Mouse (Mus musculus) urinary bladder, postnatal 25 days (tissue): ENCODE measurements around the gene Stx8.

Experiments used
- DNase-seq: peaks from one replicate; pipeline ENCODE4 v3.0.0; 2022; ENCODE audit warnings: low spot score

The Stx8 gene

DNA sequence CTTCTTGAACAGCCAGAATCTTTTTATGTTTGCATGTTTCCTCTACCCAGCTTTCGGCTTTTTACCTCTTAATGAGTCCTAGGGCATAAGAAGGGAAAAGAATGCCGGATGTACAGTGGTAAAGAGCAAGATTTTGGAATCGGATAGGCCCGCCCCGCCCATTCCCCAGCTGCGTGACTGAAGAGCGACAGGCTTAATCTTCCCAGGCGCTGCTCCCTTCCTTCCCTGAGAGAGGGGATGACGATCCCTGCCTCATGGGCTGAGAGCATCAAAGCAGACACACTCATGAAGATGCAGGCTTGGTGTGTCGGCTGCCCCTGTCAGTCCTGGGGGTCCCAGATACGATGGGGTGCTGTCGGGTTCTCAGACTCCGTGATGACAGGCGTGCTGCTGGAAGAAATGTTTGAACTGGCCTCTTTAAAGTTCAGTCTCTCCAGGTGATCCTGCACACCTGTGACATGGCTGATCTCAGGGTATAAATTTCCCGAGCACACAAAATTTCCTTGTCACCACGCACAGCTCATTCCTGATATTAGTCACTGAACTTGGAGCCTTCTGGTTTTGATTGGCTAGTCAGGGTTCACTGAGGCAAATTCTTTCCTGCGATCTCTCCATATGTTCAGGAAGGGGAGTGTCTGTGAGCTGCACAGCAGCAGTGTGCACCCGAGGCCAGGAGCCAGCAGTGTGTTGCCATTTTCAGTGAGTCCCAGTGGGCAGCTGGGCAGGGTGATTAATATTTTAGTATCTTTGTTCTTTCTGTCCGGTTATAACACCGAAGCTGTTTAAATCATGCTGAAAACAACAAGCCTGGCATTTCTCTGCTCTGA lies 70.4 kb downstream of the Stx8 start:
- DNase-seq: no peak

DNA sequence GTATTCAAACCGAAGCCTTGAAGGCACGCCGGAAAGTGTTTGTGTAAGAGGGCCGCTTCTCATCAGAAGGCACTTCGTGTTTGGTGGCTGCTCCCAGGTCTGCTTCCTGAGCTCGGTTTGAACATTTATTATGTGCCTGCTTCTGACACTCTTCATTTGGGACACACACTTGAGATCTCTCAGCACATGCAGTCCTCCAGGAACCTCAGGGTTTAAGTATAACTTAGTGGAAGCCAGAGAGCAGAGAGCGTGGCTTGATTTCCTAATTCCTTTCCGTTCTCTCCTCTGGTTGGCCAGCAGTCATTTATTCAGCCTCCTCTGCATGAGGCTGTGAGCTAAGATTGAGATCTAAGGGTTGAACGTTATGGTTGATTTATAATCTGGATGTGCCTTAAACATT lies 71.1 kb downstream of the Stx8 start:
- DNase-seq: no peak

DNA sequence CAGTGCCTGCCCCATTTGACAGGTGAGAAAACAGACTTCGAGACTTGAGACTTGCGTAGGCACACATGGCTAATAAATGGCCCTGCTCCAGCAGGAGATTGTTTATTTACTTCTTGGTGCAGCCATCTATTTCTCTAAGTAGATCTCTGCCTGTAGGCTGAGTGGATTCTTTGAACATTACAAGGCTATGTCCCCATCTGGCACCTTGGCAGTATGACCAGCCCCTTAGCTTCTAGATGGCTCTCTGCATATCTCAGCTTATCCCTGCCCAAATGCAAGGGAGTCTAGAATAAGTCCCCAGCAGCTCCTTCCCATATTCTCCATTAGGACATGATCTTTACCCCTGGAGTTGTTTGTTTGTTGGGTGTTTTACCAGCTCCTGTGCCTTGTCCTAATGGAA lies 72.1 kb downstream of the Stx8 start:
- no peak for DNase-seq

DNA sequence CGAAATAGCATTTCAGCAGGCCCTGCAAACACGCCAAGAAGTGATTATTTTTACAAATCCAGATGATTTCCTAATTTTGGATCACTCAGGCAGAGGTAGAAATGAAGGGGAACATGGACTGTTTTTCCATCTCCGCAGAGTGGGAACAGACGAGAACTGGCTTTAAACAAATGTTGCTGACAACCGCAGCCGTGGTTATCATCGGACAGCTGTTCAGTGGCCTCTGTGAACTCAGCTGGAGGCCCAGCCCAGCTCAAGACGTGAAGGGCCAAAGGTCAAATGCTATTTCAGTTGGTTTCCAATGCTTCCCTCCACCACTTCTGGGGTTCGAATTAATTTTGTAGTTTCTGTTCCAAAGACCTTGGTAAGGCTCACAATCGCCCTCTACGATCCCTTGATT lies 78.2 kb downstream of the Stx8 start:
- no peak for DNase-seq

DNA sequence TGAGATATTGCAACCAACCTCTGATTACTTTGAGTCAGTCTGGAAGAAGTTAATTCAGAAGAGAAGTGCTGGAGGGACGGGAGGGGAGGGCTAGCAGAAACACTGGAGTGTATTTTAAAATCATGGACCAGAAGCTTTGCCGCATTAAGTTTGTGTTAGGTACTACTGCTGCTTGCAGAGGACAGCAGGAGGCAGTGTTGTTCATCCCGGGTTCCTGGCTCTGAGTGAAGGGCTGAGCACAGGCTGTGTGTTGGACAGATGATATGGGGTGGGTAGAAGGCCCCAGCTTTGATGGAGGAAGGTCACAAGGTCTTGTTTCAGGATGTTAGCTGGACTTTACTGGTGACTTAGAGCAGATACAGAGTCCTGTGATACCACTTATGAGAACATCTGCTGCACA lies 80.9 kb downstream of the Stx8 start:
- no peak for DNase-seq

DNA sequence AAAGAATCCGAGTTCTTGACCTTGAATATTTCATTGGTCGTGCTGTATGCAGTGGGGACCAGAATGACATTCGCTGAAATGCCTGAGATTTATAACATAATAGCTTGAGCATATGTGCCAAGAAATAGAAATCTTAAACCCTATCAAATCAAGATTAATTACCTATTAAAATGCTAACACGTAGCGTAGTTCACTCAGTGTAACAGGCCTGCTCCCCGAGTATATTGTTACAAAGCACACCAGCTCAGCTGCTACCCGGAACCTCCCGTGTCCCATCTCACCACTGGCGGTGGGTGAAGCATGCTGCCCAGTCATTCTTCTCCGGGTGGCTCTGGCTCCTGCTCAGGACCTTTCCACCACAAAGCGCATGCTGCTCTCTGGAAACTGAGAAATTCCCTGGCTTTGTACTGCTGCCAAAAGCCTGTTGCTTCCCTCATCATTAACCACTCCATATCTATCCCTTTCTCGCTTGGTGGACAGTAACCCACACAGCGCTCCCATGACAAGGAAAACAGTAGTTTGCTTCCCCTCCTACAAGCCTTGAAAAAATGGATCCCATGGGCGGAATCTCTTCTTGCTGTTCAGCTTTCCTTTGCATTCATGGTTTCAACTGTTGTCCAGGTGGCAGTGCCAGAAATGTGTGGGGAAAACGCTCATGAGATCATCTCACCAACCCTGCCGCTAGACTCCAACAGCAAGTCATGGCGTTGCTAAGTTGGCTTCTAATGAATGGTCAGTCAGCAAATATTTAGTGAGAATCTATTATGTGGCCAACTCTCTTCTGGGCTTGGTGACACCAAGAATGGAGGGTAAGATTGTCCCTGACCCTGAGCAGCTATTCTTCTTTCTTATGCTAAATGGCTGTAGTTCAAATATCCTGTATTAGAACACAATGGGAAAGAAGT lies 83.5 kb downstream of the Stx8 start:
- DNase-seq: no peak

DNA sequence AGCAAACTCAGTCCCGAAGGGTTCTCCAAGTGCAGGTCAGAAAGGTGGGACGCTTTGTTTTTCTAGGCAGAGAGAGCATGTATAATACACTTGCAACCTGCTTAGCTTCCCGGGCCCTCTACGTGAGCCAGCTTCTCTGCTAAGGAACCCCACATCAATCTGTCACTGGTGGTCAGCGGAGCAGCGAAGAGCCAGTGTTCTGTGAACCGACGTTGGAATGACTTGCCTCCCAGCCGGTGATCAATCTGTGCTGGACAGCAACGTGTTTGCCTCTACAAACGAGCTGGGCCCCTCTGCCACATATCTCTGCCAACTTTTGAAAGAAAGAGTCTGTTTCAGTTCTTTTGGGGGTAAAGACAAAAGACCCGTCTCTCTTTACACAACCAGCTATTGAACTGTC lies 84.7 kb downstream of the Stx8 start:
- DNase-seq: no peak

DNA sequence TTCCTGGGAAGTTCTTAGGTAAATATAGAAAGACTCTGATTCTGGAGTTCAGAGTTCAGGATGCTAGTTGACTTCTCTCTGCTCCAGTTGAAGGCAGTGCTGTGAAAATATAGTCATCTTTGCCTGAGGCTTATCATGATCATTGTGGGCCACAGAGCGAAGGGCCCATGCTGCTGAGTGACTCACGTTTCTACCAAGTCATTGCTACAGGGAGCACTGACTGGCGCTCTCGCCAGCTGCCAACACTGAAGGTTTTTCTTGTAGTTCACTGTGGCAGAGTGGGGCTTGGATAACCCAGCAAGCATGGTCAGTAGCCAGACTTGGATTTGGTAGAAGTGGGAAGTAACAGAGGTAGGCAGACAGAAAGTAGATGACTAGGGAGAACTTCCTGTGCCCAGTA lies 85.3 kb downstream of the Stx8 start:
- DNase-seq: no peak

DNA sequence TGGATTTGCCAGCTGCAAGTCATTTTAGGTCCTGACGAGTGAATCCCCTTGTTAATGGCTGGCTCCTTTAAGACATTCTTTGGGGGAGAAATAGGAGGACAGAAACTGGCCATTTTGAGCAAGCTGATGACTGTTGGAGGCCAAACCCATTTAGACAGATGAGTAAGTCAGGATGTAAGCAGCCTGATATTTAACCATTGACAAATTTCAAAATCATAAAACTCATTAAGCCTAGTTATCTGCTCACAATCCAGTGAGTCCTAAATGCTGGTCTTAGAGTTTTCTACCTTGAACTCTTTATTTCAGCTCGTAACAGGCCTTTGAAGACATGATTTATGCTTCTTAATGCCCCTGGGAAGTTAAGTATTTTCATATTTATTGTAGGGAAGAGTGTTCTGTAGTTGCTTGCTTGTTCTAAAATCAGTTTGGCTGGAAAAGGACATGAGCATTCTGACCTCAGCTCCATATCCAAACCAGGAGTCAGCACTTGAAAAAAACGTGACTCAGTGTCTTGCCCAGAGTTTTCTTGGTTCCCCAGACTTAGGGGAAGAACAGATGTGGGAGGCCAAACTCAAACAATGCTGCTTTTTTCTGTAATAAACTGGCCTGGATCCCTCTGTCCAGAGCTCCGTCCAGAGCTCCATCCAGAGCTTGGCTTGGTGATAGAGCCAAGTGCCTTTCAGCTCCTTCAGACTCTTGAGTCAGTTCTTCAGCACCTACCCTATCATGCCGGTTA lies 92.6 kb downstream of the Stx8 start:
- no peak for DNase-seq

DNA sequence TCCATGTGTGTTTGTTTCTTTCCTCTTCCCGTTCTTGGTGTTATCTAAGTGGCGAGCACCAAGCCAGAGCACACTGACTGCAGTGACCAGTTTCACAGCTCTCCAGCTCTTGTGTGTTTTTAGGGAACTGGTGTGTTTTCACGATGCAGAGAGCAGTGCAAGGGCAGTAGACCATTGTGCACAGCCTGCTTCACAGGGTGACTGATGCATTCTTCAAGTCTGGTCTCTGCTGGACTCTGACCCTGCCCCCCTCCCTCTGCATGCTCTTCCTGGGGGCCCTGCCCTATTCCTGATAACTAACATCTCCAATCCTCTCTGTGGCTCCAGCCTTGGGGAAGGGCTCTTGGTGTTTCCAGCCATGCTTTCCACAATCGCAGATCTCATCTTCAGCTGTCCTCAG lies 94.7 kb downstream of the Stx8 start:
- DNase-seq: no peak

DNA sequence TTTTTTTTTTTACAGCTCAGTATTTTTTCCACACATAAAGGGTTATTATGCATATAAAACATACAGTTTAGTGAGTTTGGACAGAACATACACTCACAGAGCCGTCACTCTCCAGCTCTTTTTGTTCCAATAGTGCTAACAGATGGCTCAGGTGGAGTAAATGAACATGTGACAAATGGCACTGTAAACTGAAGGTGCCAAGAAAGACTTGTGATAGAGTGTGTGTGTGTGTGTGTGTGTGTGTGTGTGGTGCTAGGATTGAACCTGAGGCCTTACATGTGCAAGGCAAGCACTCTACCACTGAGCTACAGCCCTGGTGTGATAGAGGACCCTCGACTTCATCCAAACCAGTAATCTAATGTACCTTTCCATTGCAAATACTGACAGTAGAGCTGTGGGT lies 96.1 kb downstream of the Stx8 start:
- DNase-seq: no peak

DNA sequence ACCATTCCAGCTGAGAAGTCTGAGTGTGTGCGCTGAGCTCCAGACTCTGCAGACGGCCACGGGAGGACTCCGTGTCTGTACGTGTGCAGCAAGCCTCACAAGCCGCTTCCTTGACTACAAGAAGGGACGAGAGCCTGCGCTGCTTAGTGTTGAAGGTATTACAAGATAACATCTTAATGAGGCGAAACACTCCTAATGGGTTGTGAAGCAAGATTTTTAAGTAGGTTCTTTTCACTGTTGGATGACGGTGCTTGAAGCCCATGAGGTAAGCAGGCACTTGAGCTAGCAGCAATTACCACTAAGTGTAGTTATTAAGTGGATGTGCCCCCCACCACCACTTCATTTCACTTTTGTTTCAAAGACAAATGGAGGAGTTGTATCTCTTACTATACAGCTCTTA lies 101.8 kb downstream of the Stx8 start:
- no peak for DNase-seq

DNA sequence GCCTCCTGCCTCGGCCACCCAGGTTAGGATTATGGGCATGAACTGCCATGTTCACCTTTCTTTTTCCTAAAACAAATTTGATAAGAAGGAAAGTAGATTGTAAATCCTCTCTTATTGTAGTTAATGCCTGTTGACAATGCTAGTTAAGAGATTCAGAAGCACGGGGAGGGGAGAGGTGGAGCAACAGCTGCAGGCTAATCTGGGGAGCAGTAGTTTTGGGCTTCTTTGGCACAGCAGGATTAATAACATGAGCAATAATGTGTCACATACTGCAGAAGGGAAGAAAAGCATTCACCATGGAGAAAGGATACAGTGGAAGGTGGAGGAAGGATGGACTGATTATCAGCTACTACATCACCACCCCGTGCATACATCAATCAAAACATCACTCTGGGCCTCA lies 104.1 kb downstream of the Stx8 start:
- DNase-seq: no peak

DNA sequence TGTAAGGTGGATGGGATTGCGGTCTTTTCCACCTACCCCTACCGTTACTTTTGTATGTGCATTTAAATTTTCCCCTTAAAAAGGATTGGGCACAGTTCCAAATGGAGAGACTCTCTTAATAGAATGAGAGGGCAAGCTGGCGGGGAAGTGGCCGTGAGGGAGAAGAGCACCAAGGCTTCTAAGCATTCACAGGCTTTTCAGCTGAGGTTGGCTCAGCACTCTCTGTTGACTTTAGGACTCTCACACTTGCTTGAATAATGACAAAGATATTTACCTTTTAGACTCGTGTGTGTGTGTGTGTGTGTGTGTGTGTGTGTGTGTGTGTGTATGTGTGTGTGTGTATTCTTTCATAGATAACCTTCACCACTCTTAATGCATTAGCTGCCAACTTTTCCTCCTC lies 105.8 kb downstream of the Stx8 start:
- DNase-seq: no peak

DNA sequence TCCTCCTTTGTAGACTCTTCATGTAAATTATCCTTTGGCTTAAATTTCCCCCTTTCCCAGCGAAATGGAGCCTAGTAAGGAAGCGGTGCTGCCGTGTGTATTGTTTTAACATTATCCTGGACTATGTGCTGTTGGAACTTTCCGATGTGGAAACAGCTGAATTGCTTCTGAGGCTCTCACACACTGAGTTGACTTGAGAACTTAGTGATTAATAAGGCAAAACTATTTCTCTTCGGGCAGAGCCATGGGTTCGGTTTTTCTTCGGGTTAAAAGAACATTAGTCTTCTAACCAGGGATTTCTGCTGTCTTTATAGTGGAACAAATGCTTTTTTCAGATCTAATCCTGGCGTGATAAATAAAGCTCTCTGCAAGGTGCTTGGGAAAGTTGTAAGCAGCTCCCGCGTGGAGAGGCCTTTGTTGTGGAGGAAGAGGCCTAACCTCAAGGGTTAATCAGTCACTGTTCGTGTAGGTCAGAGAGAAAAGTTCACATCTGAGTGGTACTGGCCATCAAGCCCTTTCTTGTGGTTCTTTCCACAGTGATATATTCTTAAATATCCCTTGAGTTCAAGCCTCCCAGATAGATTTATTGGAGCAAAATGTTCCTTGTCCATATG lies 106.7 kb downstream of the Stx8 start:
- DNase-seq: no peak

DNA sequence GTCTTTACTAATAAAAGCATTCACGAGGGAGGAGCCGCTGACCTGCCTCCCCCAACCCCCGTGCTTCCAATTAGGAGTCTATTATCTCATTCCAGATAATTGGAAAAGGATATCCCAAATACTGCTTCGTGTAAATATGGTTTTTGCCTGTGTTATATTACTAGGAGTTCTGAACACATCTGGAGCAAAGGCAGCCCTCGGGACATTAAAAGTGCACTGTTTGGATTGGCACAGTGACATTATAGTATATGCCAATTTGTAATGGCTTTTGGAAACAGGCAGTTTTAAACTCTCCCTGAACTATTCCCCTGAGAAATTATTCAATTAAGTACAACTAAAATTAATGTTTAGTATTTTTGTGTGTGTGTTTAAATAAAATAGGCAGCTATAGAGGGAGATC lies 108.7 kb downstream of the Stx8 start:
- no peak for DNase-seq

DNA sequence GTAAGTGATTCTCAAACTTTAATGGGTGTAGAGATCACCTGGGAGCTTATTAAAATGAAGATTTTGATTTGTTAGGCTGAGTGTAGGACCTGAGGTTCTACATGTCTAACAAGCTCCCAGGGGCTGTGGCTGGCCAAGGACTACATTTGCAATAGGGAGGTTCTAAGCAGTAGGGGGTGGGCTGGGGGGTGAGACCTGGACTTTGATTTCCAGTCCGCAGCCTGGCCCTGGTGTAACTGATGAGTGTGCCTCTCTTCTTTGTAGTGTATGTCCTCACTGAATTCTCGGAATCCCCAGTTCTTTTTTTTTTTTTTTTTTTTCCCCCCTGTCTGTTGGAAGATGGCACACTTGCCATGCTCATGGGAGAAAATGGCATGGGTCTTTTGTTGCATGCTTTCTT lies 109.3 kb downstream of the Stx8 start:
- DNase-seq: no peak

DNA sequence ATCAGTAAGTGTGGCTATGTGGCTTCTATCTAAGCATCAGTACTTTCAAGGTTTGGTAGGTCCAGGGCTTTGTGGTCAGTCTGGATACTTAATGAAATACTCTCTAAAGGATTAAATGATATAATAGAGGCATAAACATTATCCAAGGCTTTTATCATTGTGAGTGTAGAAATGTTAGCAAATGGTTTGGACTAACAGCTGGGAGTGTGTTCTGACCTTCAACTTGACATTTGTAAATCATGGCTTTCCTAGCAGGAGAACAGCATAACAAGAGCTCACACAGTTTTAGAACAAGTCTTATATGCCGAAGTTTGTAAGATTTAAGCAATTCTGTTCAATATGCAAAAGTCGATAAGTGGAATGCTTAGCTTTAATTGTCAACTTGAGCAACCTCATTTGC lies 113.8 kb downstream of the Stx8 start:
- DNase-seq: no peak

DNA sequence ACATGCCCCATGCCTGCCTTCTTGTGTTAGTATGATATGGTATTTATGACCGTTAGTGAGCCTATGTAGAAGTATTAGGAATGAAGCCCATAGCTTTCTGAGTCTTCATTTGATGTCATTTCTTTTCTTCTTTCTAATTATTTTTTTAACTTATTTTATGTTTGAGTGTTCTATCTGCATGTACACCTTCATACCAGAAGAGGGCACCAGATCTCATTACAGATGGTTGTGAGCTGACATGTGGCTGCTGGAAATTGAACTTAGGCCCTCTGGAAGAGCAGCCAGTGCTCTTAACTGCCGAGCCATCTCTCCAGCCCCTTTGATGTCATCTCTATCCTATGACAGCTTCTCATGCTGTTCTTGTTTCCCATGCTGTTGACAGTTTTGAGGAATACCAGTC lies 115.0 kb downstream of the Stx8 start:
- no peak for DNase-seq

DNA sequence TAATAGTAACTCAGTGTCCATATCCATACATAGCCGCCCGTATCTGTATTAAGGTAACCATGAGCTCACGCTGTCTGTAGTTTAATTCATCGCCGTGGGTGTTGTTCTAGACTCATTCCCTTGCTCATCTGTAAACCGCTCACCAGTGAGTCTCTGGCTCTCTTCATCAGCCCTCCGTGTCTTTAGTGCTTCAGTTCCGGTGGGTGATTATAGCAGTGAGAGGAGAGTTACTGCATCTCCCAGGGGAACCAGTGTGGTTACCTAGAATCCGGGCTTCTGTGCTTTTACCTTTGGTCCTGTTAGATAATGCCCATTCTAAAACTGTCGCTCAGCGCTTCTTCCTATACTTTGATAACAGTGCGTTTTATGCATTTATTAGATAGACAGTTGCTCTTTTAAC lies 116.8 kb downstream of the Stx8 start:
- DNase-seq: no peak

DNA sequence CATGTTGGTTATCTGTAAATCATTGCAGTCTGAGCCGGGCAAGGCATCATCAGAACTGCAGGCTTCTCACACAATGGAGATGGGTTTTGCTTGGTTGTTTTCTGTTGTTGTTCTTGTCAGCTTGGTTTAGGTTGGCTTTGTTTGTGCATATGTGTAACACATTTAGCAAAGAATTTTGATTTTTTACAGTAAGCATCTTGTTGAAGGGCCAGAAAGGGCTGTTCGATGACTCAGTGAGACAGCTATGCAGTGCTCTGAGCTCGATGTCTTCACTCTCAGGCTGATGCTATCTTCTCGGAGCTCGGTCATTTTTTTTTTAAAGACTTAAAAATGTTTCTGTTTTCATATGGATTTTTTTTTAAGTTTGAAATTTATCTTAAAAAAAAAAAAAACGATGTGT lies 117.6 kb downstream of the Stx8 start:
- no peak for DNase-seq

DNA sequence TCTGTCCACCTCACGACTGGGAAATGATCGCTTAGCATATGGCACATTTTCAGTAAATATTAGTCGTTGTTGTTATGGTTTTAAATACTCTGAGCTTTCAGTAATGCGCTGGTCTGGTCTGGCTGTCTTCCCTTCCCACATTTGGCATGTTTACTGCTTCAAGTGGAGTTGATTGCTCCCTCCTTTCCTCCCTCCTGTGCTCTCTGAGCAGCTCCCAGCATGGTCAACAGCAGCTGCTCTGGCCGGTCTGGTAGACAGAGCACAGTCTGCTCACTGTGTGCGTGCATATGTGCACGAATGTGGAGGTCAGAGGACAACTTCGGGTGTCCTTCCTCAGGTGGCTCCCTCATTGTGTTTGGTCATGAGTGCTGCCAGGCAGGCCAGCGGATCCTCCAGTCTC lies 120.2 kb downstream of the Stx8 start:
- no peak for DNase-seq
